Mouse (Mus musculus): ENCODE measurements at regions not wholly inside any gene's neighbourhood (a gene's known extent, or its start where the extent isn't known, plus 50 kb on each side); places are given as distances from the start of the nearest gene placed in this dataset.

- no peak for DNase-seq
These were observed 114.4 kb downstream of the Lca5 start for GRCm38 (mm10) chr9:83326437-83327086.

GRCm38 (mm10) chr9:83325910-83326309 is 115.0 kb downstream of the Lca5 start:
- peak in 1 of 2 experiments; percentile 2 for DNase-seq

- no peak for DNase-seq
These were observed 116.6 kb downstream of the Lca5 start for GRCm38 (mm10) chr9:83324336-83324735.

GRCm38 (mm10) chr9:83322991-83323583 is 117.8 kb downstream of the Lca5 start:
- no peak for DNase-seq

GRCm38 (mm10) chr9:83321793-83322192 is 119.1 kb downstream of the Lca5 start:
- DNase-seq = no peak

- no peak for DNase-seq
These were observed 120.1 kb downstream of the Lca5 start for GRCm38 (mm10) chr9:83320834-83321233.

- DNase-seq = no peak
These were observed 124.1 kb downstream of the Lca5 start for GRCm38 (mm10) chr9:83316818-83317162.

- DNase-seq = peak; percentile 31 to 33
These were observed 124.7 kb downstream of the Lca5 start for GRCm38 (mm10) chr9:83315941-83316817.

- no peak for DNase-seq
These were observed 132.2 kb downstream of the Lca5 start for GRCm38 (mm10) chr9:83308771-83309170.

GRCm38 (mm10) chr9:83308092-83308491 is 132.8 kb downstream of the Lca5 start:
- no peak for DNase-seq

GRCm38 (mm10) chr9:83307349-83307938 is 133.5 kb downstream of the Lca5 start:
- no peak for DNase-seq

- DNase-seq = no peak
These were observed 136.0 kb downstream of the Lca5 start for GRCm38 (mm10) chr9:83304925-83305324.

- no peak for DNase-seq
These were observed 140.4 kb downstream of the Lca5 start for GRCm38 (mm10) chr9:83300500-83300899.

- DNase-seq = no peak
These were observed 140.9 kb downstream of the Lca5 start for GRCm38 (mm10) chr9:83300044-83300443.

GRCm38 (mm10) chr9:83299623-83300022 is 141.3 kb downstream of the Lca5 start:
- DNase-seq = no peak

- DNase-seq = no peak
These were observed 145.5 kb downstream of the Lca5 start for GRCm38 (mm10) chr9:83295453-83295852.

- no peak for DNase-seq
These were observed 146.5 kb downstream of the Lca5 start for GRCm38 (mm10) chr9:83294441-83294840.

- DNase-seq = no peak
These were observed 137.6 kb upstream of the Hmgn3 start for GRCm38 (mm10) chr9:83284097-83284496.

GRCm38 (mm10) chr9:83283662-83284061 is 137.2 kb upstream of the Hmgn3 start:
- DNase-seq = no peak

- no peak for DNase-seq
These were observed 136.8 kb upstream of the Hmgn3 start for GRCm38 (mm10) chr9:83283249-83283648.

- no peak for DNase-seq
These were observed 131.3 kb upstream of the Hmgn3 start for GRCm38 (mm10) chr9:83277791-83278190.

GRCm38 (mm10) chr9:83277356-83277755 is 130.9 kb upstream of the Hmgn3 start:
- DNase-seq = no peak

- no peak for DNase-seq
These were observed 129.8 kb upstream of the Hmgn3 start for GRCm38 (mm10) chr9:83276291-83276690.
